Mouse (Mus musculus): ENCODE data around the gene Klf5. TPM values are rescaled to one million over a fixed set of nuclear protein-coding genes. Genes with fewer than 3 reads are reported as not detected.

Klf5 gene
- polyA plus RNA-seq, 1 experiment from 2014 or later = 2.6 TPM

- no peaks in the 10 kb centered on the region for H3K9me3 ChIP-seq (ENCODE audit: low read length)
- 0 out of 2 replicates have a peak, but pooled peaks cover 2% of the 10 kb centered on the region for H3K36me3 ChIP-seq (replicated peaks; ENCODE audit: insufficient read depth, low read length)
- H3K4me1 ChIP-seq (ENCODE audit: insufficient read depth) = no peaks in the 10 kb centered on the region
- ATAC-seq (no peak), DNase-seq (no peak)
- WGBS (ENCODE audit: insufficient replicate concordance) = 83% methylated on average over 4 of the region's 4 CpGs
- no peak overlapping the region for H3K4me3 ChIP-seq (ENCODE audit: low read depth, low read length)
- H3K9ac ChIP-seq (replicated peaks) = no peak overlapping the region
- no peak for TF ChIP-seq EP300 (IDR thresholded peaks at IDR 0.05; ENCODE audit: low read depth)
- no peak for TF ChIP-seq CTCF (IDR thresholded peaks at IDR 0.05; ENCODE audit: low read depth)
- no peak overlapping the region for H3K27ac ChIP-seq (ENCODE audit: low read depth)
- no peaks in the 10 kb centered on the region for H3K27me3 ChIP-seq (ENCODE audit: insufficient read depth, low read length)
- no peak overlapping the region for H3K4me2 ChIP-seq (ENCODE audit: low read depth, low read length)
Observed at GRCm38 (mm10) chr14:99316275-99316674, 17.8 kb downstream of the Klf5 start.

- ATAC-seq = no peak
- H3K36me3 ChIP-seq (replicated peaks; ENCODE audit: insufficient read depth, low read length) = no peaks in the 10 kb centered on the region
- WGBS (ENCODE audit: insufficient replicate concordance) = 78% methylated on average over 5 of the region's 5 CpGs
- H3K27me3 ChIP-seq (ENCODE audit: insufficient read depth, low read length) = no peaks in the 10 kb centered on the region
- no peak overlapping the region for H3K4me2 ChIP-seq (ENCODE audit: low read depth, low read length)
- no peak for DNase-seq
- H3K9me3 ChIP-seq (ENCODE audit: low read length) = no peaks in the 10 kb centered on the region
- no peak overlapping the region for H3K27ac ChIP-seq (ENCODE audit: low read depth)
- no peak overlapping the region for H3K9ac ChIP-seq (replicated peaks)
- no peak overlapping the region for H3K4me3 ChIP-seq (ENCODE audit: low read depth, low read length)
- no peaks in the 10 kb centered on the region for H3K4me1 ChIP-seq (ENCODE audit: insufficient read depth)
- TF ChIP-seq EP300 (IDR thresholded peaks at IDR 0.05; ENCODE audit: low read depth) (no peak), CTCF (IDR thresholded peaks at IDR 0.05; ENCODE audit: low read depth) (no peak)
Observed at GRCm38 (mm10) chr14:99320736-99321135, 22.2 kb downstream of the Klf5 start.

GRCm38 (mm10) chr14:99323376-99323775 lies 24.9 kb downstream of the Klf5 start:
- TF ChIP-seq CTCF (IDR thresholded peaks at IDR 0.05; ENCODE audit: low read depth) (no peak), EP300 (IDR thresholded peaks at IDR 0.05; ENCODE audit: low read depth) (no peak)
- 83% methylated on average over 10 of the region's 10 CpGs for WGBS (ENCODE audit: insufficient replicate concordance)
- no peak for ATAC-seq

GRCm38 (mm10) chr14:99324523-99324922 lies 26.0 kb downstream of the Klf5 start:
- Histone ChIP-seq H3K27me3 (ENCODE audit: insufficient read depth, low read length) (no peaks in the 10 kb centered on the region), H3K4me1 (ENCODE audit: insufficient read depth) (no peaks in the 10 kb centered on the region), H3K4me3 (ENCODE audit: low read depth, low read length) (no peak overlapping the region), H3K9ac (replicated peaks) (no peak overlapping the region), H3K4me2 (ENCODE audit: low read depth, low read length) (no peak overlapping the region), H3K36me3 (replicated peaks; ENCODE audit: insufficient read depth, low read length) (no peaks in the 10 kb centered on the region), H3K9me3 (ENCODE audit: low read length) (no peaks in the 10 kb centered on the region), H3K27ac (ENCODE audit: low read depth) (no peak overlapping the region)
- TF ChIP-seq EP300 (IDR thresholded peaks at IDR 0.05; ENCODE audit: low read depth) = no peak
- no peak for TF ChIP-seq CTCF (IDR thresholded peaks at IDR 0.05; ENCODE audit: low read depth)
- 74% methylated on average over 4 of the region's 4 CpGs for whole genome bisulfite sequencing (ENCODE audit: insufficient replicate concordance)
- DNase-seq (no peak), ATAC-seq (no peak)

More at GRCm38 (mm10) chr14:99323376-99323775, 24.9 kb downstream of the Klf5 start:
- DNase-seq = no peak
- Histone ChIP-seq H3K27ac (ENCODE audit: low read depth) (no peak overlapping the region), H3K4me2 (ENCODE audit: low read depth, low read length) (no peak overlapping the region), H3K9ac (replicated peaks) (no peak overlapping the region), H3K4me3 (ENCODE audit: low read depth, low read length) (no peak overlapping the region), H3K4me1 (ENCODE audit: insufficient read depth) (no peaks in the 10 kb centered on the region), H3K9me3 (ENCODE audit: low read length) (no peaks in the 10 kb centered on the region), H3K36me3 (replicated peaks; ENCODE audit: insufficient read depth, low read length) (no peaks in the 10 kb centered on the region), H3K27me3 (ENCODE audit: insufficient read depth, low read length) (no peaks in the 10 kb centered on the region)

GRCm38 (mm10) chr14:99325597-99326472 lies 27.3 kb downstream of the Klf5 start:
- Histone ChIP-seq H3K4me1 (ENCODE audit: insufficient read depth) (no peaks in the 10 kb centered on the region), H3K9ac (replicated peaks) (no peak overlapping the region), H3K9me3 (ENCODE audit: low read length) (no peaks in the 10 kb centered on the region), H3K27me3 (ENCODE audit: insufficient read depth, low read length) (no peaks in the 10 kb centered on the region), H3K27ac (ENCODE audit: low read depth) (no peak overlapping the region), H3K4me3 (ENCODE audit: low read depth, low read length) (no peak overlapping the region), H3K4me2 (ENCODE audit: low read depth, low read length) (no peak overlapping the region), H3K36me3 (replicated peaks; ENCODE audit: insufficient read depth, low read length) (no peaks in the 10 kb centered on the region)
- TF ChIP-seq EP300 (IDR thresholded peaks at IDR 0.05; ENCODE audit: low read depth) (no peak), CTCF (IDR thresholded peaks at IDR 0.05; ENCODE audit: low read depth) (no peak)
- ATAC-seq (no peak), DNase-seq (no peak)
- 79% methylated on average over 12 of the region's 12 CpGs for WGBS (ENCODE audit: insufficient replicate concordance)

GRCm38 (mm10) chr14:99336598-99336997 lies 38.1 kb downstream of the Klf5 start:
- Histone ChIP-seq H3K27me3 (ENCODE audit: insufficient read depth, low read length) (no peaks in the 10 kb centered on the region), H3K9ac (replicated peaks) (no peak overlapping the region), H3K9me3 (ENCODE audit: low read length) (no peaks in the 10 kb centered on the region), H3K4me3 (ENCODE audit: low read depth, low read length) (no peak overlapping the region), H3K36me3 (replicated peaks; ENCODE audit: insufficient read depth, low read length) (no peaks in the 10 kb centered on the region), H3K27ac (ENCODE audit: low read depth) (no peak overlapping the region), H3K4me1 (ENCODE audit: insufficient read depth) (no peaks in the 10 kb centered on the region), H3K4me2 (ENCODE audit: low read depth, low read length) (no peak overlapping the region)
- WGBS (ENCODE audit: insufficient replicate concordance) = 73% methylated on average over 3 of the region's 3 CpGs
- no peak for TF ChIP-seq EP300 (IDR thresholded peaks at IDR 0.05; ENCODE audit: low read depth)
- no peak for TF ChIP-seq CTCF (IDR thresholded peaks at IDR 0.05; ENCODE audit: low read depth)
- ATAC-seq (no peak), DNase-seq (no peak)
